Mouse (Mus musculus): Measurements from ENCODE around the gene A630095N17Rik. TPM values are rescaled to one million over a fixed set of nuclear protein-coding genes. Genes with fewer than 3 reads are reported as not detected.
A peak's percentile ranks its signal among the peaks of the same experiment; 100 is the strongest.

A630095N17Rik gene
- polyA plus RNA-seq, 1 experiment: not detected

- Histone ChIP-seq H3K27ac (ENCODE audit: control insufficient read depth, insufficient read depth, low read length) (peak overlapping the region; percentile 75), H3K36me3 (ENCODE audit: control insufficient read depth, insufficient read depth, low read length) (no peaks in the 10 kb centered on the region), H3K27me3 (ENCODE audit: control insufficient read depth, insufficient read depth, low read length) (no peaks in the 10 kb centered on the region), H3K4me1 (replicated peaks; ENCODE audit: control insufficient read depth, insufficient read depth, low read length) (peaks cover 36% of the 10 kb centered on the region), H3K4me3 (ENCODE audit: control insufficient read depth, insufficient read depth, low read length) (no peak overlapping the region)
- TF ChIP-seq CTCF (IDR thresholded peaks at IDR 0.05; ENCODE audit: borderline replicate concordance, control insufficient read depth, extremely low read depth, insufficient read depth, low read length, poor library complexity): no peak
- TF ChIP-seq POLR2A (IDR thresholded peaks at IDR 0.05; ENCODE audit: control insufficient read depth, extremely low read depth, insufficient read depth, low read length, poor library complexity): no peak
- 3% methylated on average over 6 of the region's 6 CpGs for WGBS
- peak; percentile 43 for DNase-seq
Measured at GRCm38 (mm10) chr1:75223532-75223931, 8.4 kb downstream of the A630095N17Rik start.

- TF ChIP-seq CTCF (IDR thresholded peaks at IDR 0.05; ENCODE audit: borderline replicate concordance, control insufficient read depth, extremely low read depth, insufficient read depth, low read length, poor library complexity) (no peak), POLR2A (IDR thresholded peaks at IDR 0.05; ENCODE audit: control insufficient read depth, extremely low read depth, insufficient read depth, low read length, poor library complexity) (no peak)
- peak overlapping the region; percentile 78 for H3K27ac ChIP-seq (ENCODE audit: control insufficient read depth, insufficient read depth, low read length)
- no peaks in the 10 kb centered on the region for H3K27me3 ChIP-seq (ENCODE audit: control insufficient read depth, insufficient read depth, low read length)
- DNase-seq: peak; percentile 65
- H3K4me3 ChIP-seq (ENCODE audit: control insufficient read depth, insufficient read depth, low read length): no peak overlapping the region
- H3K4me1 ChIP-seq (replicated peaks; ENCODE audit: control insufficient read depth, insufficient read depth, low read length): peaks cover 38% of the 10 kb centered on the region
- H3K36me3 ChIP-seq (ENCODE audit: control insufficient read depth, insufficient read depth, low read length): no peaks in the 10 kb centered on the region
- 33% methylated on average over 6 of the region's 6 CpGs for WGBS
Measured at GRCm38 (mm10) chr1:75222926-75223325, 9.0 kb downstream of the A630095N17Rik start.

- Histone ChIP-seq H3K4me3 (ENCODE audit: control insufficient read depth, insufficient read depth, low read length) (no peak overlapping the region), H3K27ac (ENCODE audit: control insufficient read depth, insufficient read depth, low read length) (no peak overlapping the region), H3K36me3 (ENCODE audit: control insufficient read depth, insufficient read depth, low read length) (no peaks in the 10 kb centered on the region), H3K27me3 (ENCODE audit: control insufficient read depth, insufficient read depth, low read length) (no peaks in the 10 kb centered on the region), H3K4me1 (replicated peaks; ENCODE audit: control insufficient read depth, insufficient read depth, low read length) (peaks cover 51% of the 10 kb centered on the region)
- DNase-seq: no peak
- 91% methylated on average over 3 of the region's 3 CpGs for WGBS
- TF ChIP-seq POLR2A (IDR thresholded peaks at IDR 0.05; ENCODE audit: control insufficient read depth, extremely low read depth, insufficient read depth, low read length, poor library complexity) (no peak), CTCF (IDR thresholded peaks at IDR 0.05; ENCODE audit: borderline replicate concordance, control insufficient read depth, extremely low read depth, insufficient read depth, low read length, poor library complexity) (no peak)
Measured at GRCm38 (mm10) chr1:75221538-75221937, 10.4 kb downstream of the A630095N17Rik start.

GRCm38 (mm10) chr1:75219531-75219930 lies 12.4 kb downstream of the A630095N17Rik start, which contains the start of gene Tuba4a:
TSS of gene Tuba4a (minus strand) at chr1:75219865.
- Histone ChIP-seq H3K4me1 (replicated peaks; ENCODE audit: control insufficient read depth, insufficient read depth, low read length) (peaks cover 57% of the 10 kb centered on the region), H3K27ac (ENCODE audit: control insufficient read depth, insufficient read depth, low read length) (peak within 1 kb of the TSS; percentile 47), H3K36me3 (ENCODE audit: control insufficient read depth, insufficient read depth, low read length) (peaks cover 11% of the 10 kb centered on the region), H3K27me3 (ENCODE audit: control insufficient read depth, insufficient read depth, low read length) (no peaks in the 10 kb centered on the region), H3K4me3 (ENCODE audit: control insufficient read depth, insufficient read depth, low read length) (peak within 1 kb of the TSS; percentile 71)
- 14% methylated on average over 34 of the region's 34 CpGs for WGBS
- DNase-seq: no peak
- TF ChIP-seq POLR2A (IDR thresholded peaks at IDR 0.05; ENCODE audit: control insufficient read depth, extremely low read depth, insufficient read depth, low read length, poor library complexity) (no peak), CTCF (IDR thresholded peaks at IDR 0.05; ENCODE audit: borderline replicate concordance, control insufficient read depth, extremely low read depth, insufficient read depth, low read length, poor library complexity) (no peak)

- peak overlapping the region; percentile 47 for H3K27ac ChIP-seq (ENCODE audit: control insufficient read depth, insufficient read depth, low read length)
- TF ChIP-seq CTCF (IDR thresholded peaks at IDR 0.05; ENCODE audit: borderline replicate concordance, control insufficient read depth, extremely low read depth, insufficient read depth, low read length, poor library complexity): no peak
- peak; percentile 98 for TF ChIP-seq POLR2A (IDR thresholded peaks at IDR 0.05; ENCODE audit: control insufficient read depth, extremely low read depth, insufficient read depth, low read length, poor library complexity)
- peaks cover 15% of the 10 kb centered on the region for H3K36me3 ChIP-seq (ENCODE audit: control insufficient read depth, insufficient read depth, low read length)
- under 1% methylated on average over 24 of the region's 24 CpGs for WGBS
- H3K4me1 ChIP-seq (replicated peaks; ENCODE audit: control insufficient read depth, insufficient read depth, low read length): peaks cover 58% of the 10 kb centered on the region
- H3K27me3 ChIP-seq (ENCODE audit: control insufficient read depth, insufficient read depth, low read length): no peaks in the 10 kb centered on the region
- DNase-seq: peak; percentile 97
- H3K4me3 ChIP-seq (ENCODE audit: control insufficient read depth, insufficient read depth, low read length): peak overlapping the region; percentile 71
Measured at GRCm38 (mm10) chr1:75219078-75219477, 12.8 kb downstream of the A630095N17Rik start.

- under 1% methylated on average over 38 of the region's 38 CpGs for WGBS
Measured at GRCm38 (mm10) chr1:75218227-75219001, 13.5 kb downstream of the A630095N17Rik start.

More at GRCm38 (mm10) chr1:75218227-75219001, 13.5 kb downstream of the A630095N17Rik start:
- H3K4me1 ChIP-seq (replicated peaks; ENCODE audit: control insufficient read depth, insufficient read depth, low read length): peaks cover 58% of the 10 kb centered on the region
- H3K4me3 ChIP-seq (ENCODE audit: control insufficient read depth, insufficient read depth, low read length): peak overlapping the region; percentile 71
- H3K27me3 ChIP-seq (ENCODE audit: control insufficient read depth, insufficient read depth, low read length): no peaks in the 10 kb centered on the region
- peaks cover 15% of the 10 kb centered on the region for H3K36me3 ChIP-seq (ENCODE audit: control insufficient read depth, insufficient read depth, low read length)
- H3K27ac ChIP-seq (ENCODE audit: control insufficient read depth, insufficient read depth, low read length): peak overlapping the region; percentile 47
- peak; percentile 66 for DNase-seq
- TF ChIP-seq POLR2A (IDR thresholded peaks at IDR 0.05; ENCODE audit: control insufficient read depth, extremely low read depth, insufficient read depth, low read length, poor library complexity) (peak; percentile 34; the same call in 1 of the 2 replicates), CTCF (IDR thresholded peaks at IDR 0.05; ENCODE audit: borderline replicate concordance, control insufficient read depth, extremely low read depth, insufficient read depth, low read length, poor library complexity) (no peak)
